In genomic region chr5:85793148-85793547, GRCm38 (mm10) we compare ENCODE assay signal across 25 mouse cellular contexts.
"Had no signal": no experiment of that assay in that cellular context is flagged by ENCODE, and none has a peak within 500 bp of the region (broad histone marks: within the 10 kb centered on the region; RNA-seq: fewer than 3 reads in every experiment).

No protein-coding gene starts in this region.

- H3K4me1 ChIP-seq: heart, embryonic 13.5 days; heart, embryonic 15.5 days; hindbrain, embryonic 13.5 days; hindbrain, embryonic 15.5 days; limb, embryonic 10.5 days; limb, embryonic 12.5 days had no signal

- H3K4me2 ChIP-seq: heart, embryonic 11.5 days; heart, embryonic 13.5 days; heart, embryonic 15.5 days; hindbrain, embryonic 13.5 days; hindbrain, embryonic 15.5 days; limb, embryonic 12.5 days; liver, embryonic 11.5 days had no signal

- H3K27ac ChIP-seq: gastrocnemius, adult 2 months; heart, adult 2 months; heart, embryonic 13.5 days; heart, embryonic 15.5 days; hindbrain, embryonic 13.5 days; hindbrain, embryonic 15.5 days; hindbrain, postnatal 0 days; layer of hippocampus, adult 2 months; left cerebral cortex, adult 2 months; limb, embryonic 10.5 days; limb, embryonic 12.5 days had no signal

- H3K9me3 ChIP-seq: heart, embryonic 15.5 days; hindbrain, embryonic 13.5 days; hindbrain, embryonic 15.5 days; limb, embryonic 10.5 days; limb, embryonic 12.5 days had no signal

- H3K9ac ChIP-seq: heart, embryonic 13.5 days; heart, embryonic 15.5 days; hindbrain, embryonic 13.5 days; hindbrain, embryonic 15.5 days; limb, embryonic 12.5 days had no signal

- H3K27me3 ChIP-seq: heart, embryonic 13.5 days; heart, embryonic 15.5 days; hindbrain, embryonic 13.5 days; hindbrain, embryonic 15.5 days; limb, embryonic 12.5 days had no signal

- ATAC-seq: hindbrain, postnatal 0 days; intestine, postnatal 0 days had no signal

- DNase-seq: gastrocnemius, adult 2 months; gastrocnemius, postnatal 14 days; gastrocnemius, postnatal 36 days; heart, adult 11 months; heart, adult 2 months; heart, postnatal 14 days; heart, postnatal 36 days; kidney, adult 18-20 months; kidney, adult 8-10 months; kidney, postnatal 10 days; kidney, postnatal 25 days; kidney, postnatal 4 days; liver had no signal

- H3K36me3 ChIP-seq: heart, embryonic 13.5 days; heart, embryonic 15.5 days; hindbrain, embryonic 13.5 days; hindbrain, embryonic 15.5 days; limb, embryonic 10.5 days; limb, embryonic 12.5 days had no signal

- H3K4me3 ChIP-seq: gastrocnemius, adult 2 months; heart, adult 2 months; heart, embryonic 13.5 days; heart, embryonic 15.5 days; hindbrain, embryonic 13.5 days; hindbrain, embryonic 15.5 days; layer of hippocampus, adult 2 months; left cerebral cortex, adult 2 months; limb, embryonic 10.5 days; limb, embryonic 12.5 days had no signal
